Mouse (Mus musculus) layer of hippocampus, adult 8-10 months (tissue): ENCODE results near the gene Plppr3. TPM values are rescaled to one million over a fixed set of nuclear protein-coding genes. Genes with fewer than 3 reads are reported as not detected.

Experiments
- DNase-seq, 2 experiments: peaks; one replicate each; pipeline ENCODE4 v3.0.0; 2022; ENCODE audit warnings: low spot score in 2 of 2
- total RNA-seq, 4 experiments: library from RNA; stranded (reverse); gene quantifications; 2 replicates each; pipeline ENCODE4 v1.2.4; 2022

The Plppr3 gene
- total RNA-seq, 4 experiments from 2014 or later, result 34.6 to 41.0 (median 38.0) TPM

DNA sequence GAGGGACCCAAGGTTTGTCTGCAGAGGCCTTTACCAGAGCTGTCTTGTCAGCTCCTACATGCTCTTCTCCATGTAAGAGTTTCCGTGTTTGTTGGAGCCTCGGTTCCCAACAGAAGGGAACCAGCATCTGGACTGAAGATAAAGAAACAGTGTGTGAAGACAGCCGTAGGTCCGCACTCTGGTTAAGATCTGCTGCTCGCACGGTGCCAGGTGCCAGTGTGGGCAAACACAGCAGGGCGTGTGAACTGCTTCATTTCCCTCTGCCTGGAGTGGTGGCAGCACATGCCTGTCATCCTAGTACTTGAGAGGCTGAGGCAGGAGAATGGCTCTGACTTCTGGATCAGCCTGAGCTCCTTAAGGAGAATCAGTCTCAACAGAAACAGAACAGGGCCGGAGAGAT is 2.6 kb downstream of the Plppr3 start:
- peak in 1 of 2 experiments; percentile 21 for DNase-seq

DNA sequence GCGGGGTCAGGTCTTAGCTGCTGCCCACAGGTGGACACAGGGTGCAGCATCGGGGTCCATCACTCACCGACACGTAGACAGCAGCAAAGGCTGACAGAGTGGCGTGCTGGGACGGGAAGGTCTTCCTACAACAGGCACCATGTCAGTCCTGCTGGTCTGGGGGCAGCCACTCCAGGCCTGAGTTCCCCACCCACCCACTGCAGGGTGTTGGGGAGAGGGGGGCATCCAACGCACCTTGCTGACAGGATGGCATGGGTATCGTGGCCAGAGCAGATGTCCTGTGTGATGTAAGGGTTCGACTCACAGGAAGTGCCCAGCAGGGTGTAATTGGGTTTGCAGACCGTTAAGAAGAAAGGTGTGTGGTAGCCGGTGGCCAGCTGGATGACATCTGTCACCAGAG is 7.8 kb downstream of the Plppr3 start:
- DNase-seq, result no peak

- DNase-seq, result no peak
Observed at GRCm38 (mm10) chr10:79865801-79866295, 8.6 kb downstream of the Plppr3 start.

GRCm38 (mm10) chr10:79865189-79865601 is 9.2 kb downstream of the Plppr3 start:
- DNase-seq, result no peak

DNA sequence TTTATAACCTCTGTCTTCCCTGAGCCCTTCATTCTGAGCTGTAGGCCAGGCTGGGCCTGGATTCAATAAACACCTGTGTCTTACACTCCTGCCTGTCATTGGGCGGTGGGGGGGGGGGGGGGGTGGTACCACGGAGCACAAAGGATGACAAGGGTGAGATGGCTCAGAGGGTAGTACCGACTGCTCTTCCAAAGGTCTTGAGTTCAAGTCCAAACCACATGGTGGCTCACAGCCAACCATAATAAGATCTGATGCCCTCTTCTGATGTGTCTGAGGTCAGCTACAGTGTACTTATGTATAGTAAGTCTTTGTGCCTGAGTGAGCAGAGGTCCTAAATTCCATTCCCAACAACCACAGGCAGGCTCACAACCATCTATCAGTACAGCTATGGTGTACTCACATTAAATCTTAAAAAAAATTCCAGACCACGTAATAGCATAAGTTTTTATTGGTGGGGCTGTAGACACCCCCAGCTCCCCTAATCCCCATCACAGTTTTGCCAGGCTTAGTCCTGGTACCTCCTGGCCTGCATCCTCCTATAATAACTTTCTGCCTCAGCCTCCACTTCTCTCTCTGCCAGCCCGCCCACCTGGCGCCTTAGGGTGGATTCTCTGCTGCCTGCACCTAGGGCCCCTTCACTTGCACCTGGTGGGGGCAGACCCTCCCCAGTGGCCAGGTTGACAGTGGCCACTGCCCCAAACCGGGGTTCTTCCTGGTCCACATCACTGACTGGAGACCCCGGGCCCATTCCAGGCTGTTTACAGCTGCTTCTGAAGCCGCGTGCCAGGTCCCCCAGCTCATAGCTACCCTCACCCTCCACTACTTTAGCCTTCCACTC is 9.9 kb downstream of the Plppr3 start:
- no peak for DNase-seq

GRCm38 (mm10) chr10:79862925-79863324 is 11.5 kb downstream of the Plppr3 start:
- no peak for DNase-seq

GRCm38 (mm10) chr10:79862049-79862788 is 12.2 kb downstream of the Plppr3 start:
- no peak for DNase-seq

GRCm38 (mm10) chr10:79861230-79862048 is 13.0 kb downstream of the Plppr3 start:
- DNase-seq, result no peak

DNA sequence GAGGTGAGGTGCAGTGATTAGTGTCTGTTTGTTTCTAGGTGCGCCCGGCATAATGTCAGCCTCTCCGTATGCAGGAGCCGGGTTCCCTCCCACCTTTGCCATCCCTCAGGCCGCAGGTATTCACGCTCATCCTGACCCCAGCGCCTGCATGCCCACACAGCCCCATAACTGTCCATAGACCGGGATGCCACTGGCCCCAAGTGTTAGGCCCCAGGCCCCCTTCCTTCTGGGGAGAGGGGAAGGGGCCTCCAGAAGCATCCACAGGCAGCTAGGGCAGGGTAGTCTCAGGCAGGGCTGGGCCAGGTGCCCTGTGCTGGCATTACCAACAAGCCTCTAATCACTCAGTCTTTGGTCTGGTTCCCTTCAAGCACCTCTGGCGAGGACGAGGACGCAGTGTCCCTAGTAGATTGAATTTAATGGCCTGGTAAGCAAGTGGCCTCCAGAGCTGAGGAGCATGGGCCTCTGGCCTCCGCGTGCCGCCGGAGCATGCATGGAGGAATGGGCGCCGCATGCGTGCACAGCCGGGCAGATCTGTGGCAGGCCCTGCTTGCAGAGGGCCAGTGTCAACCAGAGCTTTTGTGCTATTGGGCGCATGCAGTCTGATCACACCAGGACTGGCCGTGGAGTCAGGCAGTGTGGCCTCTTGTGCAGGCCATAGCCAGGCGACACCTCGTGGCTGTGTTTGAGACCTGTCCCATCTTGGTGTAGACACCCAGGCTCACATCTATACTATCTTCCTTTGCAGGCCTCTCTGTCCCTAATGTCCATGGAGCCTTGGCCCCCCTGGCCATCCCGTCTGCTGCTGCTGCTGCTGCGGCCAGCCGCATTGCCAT is 14.1 kb downstream of the Plppr3 start:
- no peak for DNase-seq

DNA sequence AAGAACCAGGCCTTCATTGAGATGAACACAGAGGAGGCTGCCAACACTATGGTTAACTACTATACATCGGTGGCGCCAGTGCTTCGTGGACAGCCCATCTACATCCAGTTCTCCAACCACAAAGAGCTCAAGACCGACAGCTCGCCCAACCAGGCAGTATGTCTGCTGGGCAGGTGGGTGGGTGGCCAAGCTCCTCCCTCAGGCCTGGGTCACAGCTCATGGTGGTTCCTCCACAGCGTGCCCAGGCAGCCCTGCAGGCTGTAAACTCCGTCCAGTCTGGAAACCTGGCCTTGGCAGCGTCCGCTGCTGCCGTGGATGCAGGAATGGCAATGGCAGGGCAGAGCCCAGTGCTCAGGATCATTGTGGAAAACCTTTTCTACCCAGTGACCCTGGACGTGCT is 15.3 kb downstream of the Plppr3 start:
- DNase-seq, result no peak

DNA sequence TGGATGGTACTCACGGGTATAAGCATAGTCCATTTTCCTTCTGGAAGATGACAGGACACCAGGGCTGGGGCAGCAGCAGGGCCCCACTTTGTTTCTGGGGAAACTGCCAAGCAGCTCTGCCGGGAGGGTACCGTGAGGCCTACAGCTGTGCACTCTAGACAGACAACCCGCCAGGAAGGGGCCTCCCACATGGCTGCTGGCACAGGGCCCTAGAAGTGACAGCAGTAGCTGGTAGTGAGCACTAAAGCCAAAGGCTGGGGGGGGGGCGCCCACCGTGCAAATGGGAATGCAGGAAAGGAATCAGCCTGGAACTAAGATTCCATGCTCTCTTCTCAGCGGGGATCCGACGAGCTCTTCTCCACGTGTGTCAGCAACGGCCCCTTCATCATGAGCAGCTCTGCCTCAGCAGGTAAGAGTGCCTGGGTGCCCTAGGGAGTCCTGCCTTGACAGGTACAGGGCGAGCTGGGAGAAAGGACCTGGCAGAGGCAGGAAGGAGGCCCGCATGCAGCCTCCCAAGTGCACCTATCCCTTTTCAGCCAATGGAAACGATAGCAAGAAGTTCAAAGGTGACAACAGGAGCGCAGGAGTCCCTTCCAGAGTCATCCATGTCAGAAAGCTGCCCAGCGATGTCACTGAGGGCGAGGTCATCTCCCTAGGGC is 15.9 kb downstream of the Plppr3 start:
- peak; percentile 69 to 73 for DNase-seq

GRCm38 (mm10) chr10:79857894-79858293 is 16.5 kb downstream of the Plppr3 start:
- DNase-seq, result no peak

DNA sequence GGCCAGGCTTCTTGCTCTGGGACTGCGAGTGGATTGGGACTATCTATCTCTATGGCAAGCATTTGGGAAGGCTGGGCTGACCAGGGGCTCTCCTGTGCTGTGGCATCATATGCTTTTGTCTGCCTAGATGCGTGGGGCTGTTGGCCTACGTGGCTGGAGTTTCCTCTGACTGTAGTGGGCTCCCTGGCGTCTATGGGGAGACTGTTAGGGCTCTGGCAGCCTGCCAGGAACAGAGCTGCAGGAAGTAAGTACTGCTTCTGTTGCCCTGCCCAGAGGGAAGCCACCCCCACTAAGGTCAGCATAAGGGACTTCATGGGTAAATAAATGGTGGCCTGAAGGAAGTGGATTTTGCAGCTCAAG is 17.0 kb downstream of the Plppr3 start:
- no peak for DNase-seq

DNA sequence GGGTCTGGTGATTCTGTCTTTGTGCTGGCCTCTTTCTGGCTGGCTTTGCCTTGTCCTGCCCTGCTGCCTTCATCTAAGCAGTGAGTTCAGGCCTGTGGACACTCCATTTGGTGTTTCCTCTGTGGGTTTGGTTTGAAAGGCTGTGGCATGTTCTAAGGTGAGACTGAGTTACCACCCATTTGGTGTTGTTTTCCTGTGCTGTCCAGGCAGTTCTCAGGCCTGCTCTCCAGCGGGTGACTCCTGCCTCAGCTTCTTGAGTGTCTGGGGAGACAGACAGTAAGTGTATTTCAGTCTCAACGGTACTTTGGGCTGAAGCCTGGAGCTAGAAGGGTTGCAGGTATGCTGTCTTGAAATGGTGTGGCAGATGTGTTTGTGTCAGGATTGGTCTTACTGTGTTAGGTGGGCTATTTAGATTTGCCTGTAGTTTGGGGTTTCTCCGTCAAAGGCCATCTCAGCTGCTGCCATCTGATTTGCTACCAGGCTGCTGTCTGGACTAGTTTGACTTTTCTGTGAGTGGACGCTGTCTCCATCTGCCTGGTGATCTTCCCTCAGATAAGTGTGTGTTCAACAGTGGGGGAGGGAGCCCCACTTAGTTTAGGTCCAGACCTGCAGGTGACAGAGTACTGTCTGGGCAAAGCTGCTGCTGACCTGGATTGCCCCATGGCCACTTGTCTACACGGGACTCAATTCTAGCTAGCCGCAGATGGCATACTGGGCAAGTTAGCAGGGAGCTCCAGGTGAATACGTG is 17.6 kb downstream of the Plppr3 start:
- DNase-seq, result no peak

GRCm38 (mm10) chr10:79856280-79856679 is 18.2 kb downstream of the Plppr3 start:
- no peak for DNase-seq

GRCm38 (mm10) chr10:79855558-79856184 is 18.8 kb downstream of the Plppr3 start:
- no peak for DNase-seq

GRCm38 (mm10) chr10:79854801-79855541 is 19.5 kb downstream of the Plppr3 start:
- DNase-seq, result no peak
